Mouse (Mus musculus) CH12.LX (cell line): ENCODE data around the gene Tcte1. TPM values are rescaled to one million over a fixed set of nuclear protein-coding genes. Genes with fewer than 3 reads are reported as not detected.

Experiments used
- DNase-seq: peaks from one replicate; pipeline ENCODE4 v3.0.0-alpha.2; 2013; ENCODE audit errors: extremely low read depth
- H3K27ac ChIP-seq: 2 replicates; pipeline ENCODE4 v1.5.1; 2012; ENCODE audit warnings: low read depth, mild to moderate bottlenecking, control low read depth, moderate library complexity; ENCODE audit not compliant: insufficient read depth
- H3K27me3 ChIP-seq: replicated peaks from 2 replicates; pipeline ENCODE3; 2012; ENCODE audit warnings: inconsistent platforms
- H3K36me3 ChIP-seq, 2 experiments: replicated peaks in 1 of 2; 2 replicates each; pipeline versions ENCODE3 to v1.6.1; 2012; ENCODE audit warnings: inconsistent platforms in 1 of 2, low read length in 1 of 2, mild to moderate bottlenecking in 1 of 2, mixed read lengths in 1 of 2, moderate library complexity in 1 of 2; ENCODE audit not compliant: control insufficient read depth in 1 of 2, insufficient read depth in 1 of 2
- H3K4me1 ChIP-seq, 2 experiments: 2 replicates each; pipeline ENCODE4 v1.6.1; 2012; ENCODE audit warnings: inconsistent platforms in 1 of 2, moderate library complexity in 1 of 2; ENCODE audit not compliant: insufficient read depth in 2 of 2, control insufficient read depth in 1 of 2
- H3K4me2 ChIP-seq: 2 replicates; pipeline ENCODE4 v1.6.1; 2012; ENCODE audit warnings: low read depth, mild to moderate bottlenecking, control low read depth; ENCODE audit not compliant: poor library complexity, insufficient read depth, severe bottlenecking
- H3K4me3 ChIP-seq, 3 experiments: fragments of 150-350 bp in 1 of 3; sonication (generic) in 1 of 3; replicated peaks in 1 of 3; 2 replicates each; pipeline versions ENCODE3 to v1.5.1; 2011 to 2012; ENCODE audit warnings: low read depth in 2 of 3, low read length in 2 of 3, mild to moderate bottlenecking in 2 of 3, moderate library complexity in 2 of 3, control low read depth in 1 of 3, improper control_type of control experiment in 1 of 3, inconsistent platforms in 1 of 3, mixed read lengths in 1 of 3; ENCODE audit not compliant: poor library complexity in 1 of 3
- H3K79me2 ChIP-seq: replicated peaks from 2 replicates; pipeline ENCODE4 v1.6.1; 2012; ENCODE audit warnings: mild to moderate bottlenecking, moderate library complexity; ENCODE audit not compliant: control insufficient read depth, poor library complexity, insufficient read depth, severe bottlenecking; ENCODE audit errors: extremely low read depth
- H3K9ac ChIP-seq: 2 replicates; pipeline ENCODE4 v1.6.1; 2012; ENCODE audit warnings: low read depth, mild to moderate bottlenecking, control low read depth, moderate library complexity; ENCODE audit not compliant: insufficient read depth
- H3K9me3 ChIP-seq: replicated peaks from 2 replicates; pipeline ENCODE3; 2012; ENCODE audit warnings: low read length, inconsistent platforms, mixed read lengths
- CHD2 ChIP-seq: IDR thresholded peaks from 2 replicates; pipeline ENCODE4 v1.6.1; 2011; ENCODE audit warnings: low read length, improper control_type of control experiment
- CTCF ChIP-seq, 2 experiments: IDR thresholded peaks in 1 of 2; conservative IDR thresholded peaks in 1 of 2; 2 replicates each; pipeline ENCODE4 v1.5.1; 2011 to 2012; ENCODE audit warnings: low read depth in 2 of 2, low read length in 2 of 2, improper control_type of control experiment in 1 of 2, inconsistent platforms in 1 of 2, mild to moderate bottlenecking in 1 of 2, moderate library complexity in 1 of 2
- E2F4 ChIP-seq: IDR thresholded peaks from 2 replicates; pipeline ENCODE4 v1.6.1; 2011; ENCODE audit warnings: low read depth, low read length, improper control_type of control experiment; ENCODE audit not compliant: insufficient replicate concordance
- ELF1 ChIP-seq: IDR thresholded peaks from 2 replicates; pipeline ENCODE4 v1.6.1; 2014; ENCODE audit warnings: low read depth, mild to moderate bottlenecking, inconsistent platforms, low read length, improper control_type of control experiment
- EP300 ChIP-seq: IDR thresholded peaks from 2 replicates; pipeline ENCODE4 v1.6.1; 2011; ENCODE audit warnings: low read length, improper control_type of control experiment
- ETS1 ChIP-seq: conservative IDR thresholded peaks from 2 replicates; pipeline ENCODE4 v1.6.1; 2012; ENCODE audit warnings: low read depth, mild to moderate bottlenecking, inconsistent platforms, low read length, improper control_type of control experiment, moderate library complexity
- GABPA ChIP-seq: IDR thresholded peaks from 2 replicates; pipeline ENCODE4 v1.6.1; 2012; ENCODE audit warnings: low read depth, low read length, improper control_type of control experiment, inconsistent platforms; ENCODE audit not compliant: insufficient replicate concordance
- IRF4 ChIP-seq: IDR thresholded peaks from 2 replicates; pipeline ENCODE4 v1.6.1; 2014; ENCODE audit warnings: low read depth, mild to moderate bottlenecking, inconsistent platforms, low read length, improper control_type of control experiment
- JUN ChIP-seq: IDR thresholded peaks from 2 replicates; pipeline ENCODE4 v1.6.1; 2011; ENCODE audit warnings: low read depth, mild to moderate bottlenecking, low read length, improper control_type of control experiment, moderate library complexity; ENCODE audit not compliant: insufficient read depth
- JUND ChIP-seq: conservative IDR thresholded peaks from 2 replicates; pipeline ENCODE4 v1.6.1; 2011; ENCODE audit warnings: low read depth, low read length, improper control_type of control experiment
- MAFK ChIP-seq: IDR thresholded peaks from 2 replicates; pipeline ENCODE4 v1.6.1; 2011; ENCODE audit warnings: low read length, improper control_type of control experiment; ENCODE audit not compliant: insufficient replicate concordance
- MAZ ChIP-seq: IDR thresholded peaks from 2 replicates; pipeline ENCODE4 v1.6.1; 2012; ENCODE audit warnings: low read depth, mild to moderate bottlenecking, inconsistent platforms, low read length, improper control_type of control experiment, moderate library complexity
- MEF2A ChIP-seq: IDR thresholded peaks from 2 replicates; pipeline ENCODE4 v1.6.1; 2014; ENCODE audit warnings: low read depth, mild to moderate bottlenecking, inconsistent platforms, low read length, improper control_type of control experiment, borderline replicate concordance
- MXI1 ChIP-seq: IDR thresholded peaks from 2 replicates; pipeline ENCODE4 v1.6.1; 2011; ENCODE audit warnings: mild to moderate bottlenecking, low read depth, low read length, improper control_type of control experiment
- MYC ChIP-seq: IDR thresholded peaks from 2 replicates; pipeline ENCODE4 v1.6.1; 2011; ENCODE audit warnings: low read depth, mild to moderate bottlenecking, improper control_type of control experiment, low read length
- NELFE ChIP-seq: IDR thresholded peaks from 2 replicates; pipeline ENCODE4 v1.6.1; 2011; ENCODE audit warnings: low read depth, low read length, improper control_type of control experiment
- NRF1 ChIP-seq: IDR thresholded peaks from 2 replicates; pipeline ENCODE4 v1.6.1; 2014; ENCODE audit warnings: low read depth, mild to moderate bottlenecking, inconsistent platforms, low read length, improper control_type of control experiment, moderate library complexity
- PAX5 ChIP-seq: IDR thresholded peaks from 2 replicates; pipeline ENCODE4 v1.6.1; 2012; ENCODE audit warnings: low read length, inconsistent platforms, mixed read lengths
- POLR2A ChIP-seq: IDR thresholded peaks from 2 replicates; pipeline ENCODE4 v1.6.1; 2011; ENCODE audit warnings: low read depth, mild to moderate bottlenecking, improper control_type of control experiment, low read length
- POLR2AphosphoS2 ChIP-seq: IDR thresholded peaks from 2 replicates; pipeline ENCODE4 v1.6.1; 2011; ENCODE audit warnings: low read depth, low read length, improper control_type of control experiment
- RAD21 ChIP-seq: IDR thresholded peaks from 2 replicates; pipeline ENCODE4 v1.6.1; 2011; ENCODE audit warnings: low read depth, mild to moderate bottlenecking, low read length, improper control_type of control experiment, moderate library complexity
- RCOR1 ChIP-seq: conservative IDR thresholded peaks from 2 replicates; pipeline ENCODE4 v1.6.1; 2012; ENCODE audit warnings: low read depth, mild to moderate bottlenecking, inconsistent platforms, low read length, improper control_type of control experiment
- SIN3A ChIP-seq: IDR thresholded peaks from 2 replicates; pipeline ENCODE4 v1.6.1; 2012; ENCODE audit warnings: low read length, improper control_type of control experiment, inconsistent platforms
- SMC3 ChIP-seq: IDR thresholded peaks from 2 replicates; pipeline ENCODE4 v1.6.1; 2011; ENCODE audit warnings: low read depth, low read length, improper control_type of control experiment
- TBP ChIP-seq: conservative IDR thresholded peaks from 2 replicates; pipeline ENCODE4 v1.6.1; 2011; ENCODE audit warnings: low read depth, low read length, improper control_type of control experiment
- TCF12 ChIP-seq: IDR thresholded peaks from 2 replicates; pipeline ENCODE4 v1.6.1; 2014; ENCODE audit warnings: low read depth, mild to moderate bottlenecking, inconsistent platforms, low read length, improper control_type of control experiment
- UBTF ChIP-seq: IDR thresholded peaks from 2 replicates; pipeline ENCODE4 v1.6.1; 2012; ENCODE audit warnings: low read depth, mild to moderate bottlenecking, inconsistent platforms, low read length, improper control_type of control experiment, moderate library complexity
- USF1 ChIP-seq: IDR thresholded peaks from 2 replicates; pipeline ENCODE4 v1.6.1; 2014; ENCODE audit warnings: low read depth, mild to moderate bottlenecking, inconsistent platforms, low read length, improper control_type of control experiment
- USF2 ChIP-seq: conservative IDR thresholded peaks from 2 replicates; pipeline ENCODE4 v1.6.1; 2011; ENCODE audit warnings: low read depth, low read length, improper control_type of control experiment
- ZC3H11A ChIP-seq: IDR thresholded peaks from 2 replicates; pipeline ENCODE4 v1.6.1; 2012; ENCODE audit warnings: low read depth, mild to moderate bottlenecking, inconsistent platforms, low read length, improper control_type of control experiment
- ZMIZ1 ChIP-seq: IDR thresholded peaks from 2 replicates; pipeline ENCODE4 v1.6.1; 2012; ENCODE audit warnings: low read depth, mild to moderate bottlenecking, inconsistent platforms, low read length, improper control_type of control experiment
- ZNF384 ChIP-seq: IDR thresholded peaks from 2 replicates; pipeline ENCODE4 v1.6.1; 2012; ENCODE audit warnings: low read depth, low read length, improper control_type of control experiment, inconsistent platforms
- dilution Hi-C: fragments of 300-500 bp; cut with MboI; formaldehyde crosslinking; loops from 2 replicates; pipeline ENCODE4 v1.14.3; 2020; ENCODE audit warnings: low sequenced_read_pairs; ENCODE audit not compliant: extremely low pct_unique_long_range_greater_than_20kb, extremely low pct_ligation_motif_present
- in situ Hi-C: fragments of 300-500 bp; cut with MboI; formaldehyde crosslinking; loops from 3 replicates; pipeline ENCODE4 v1.14.3; 2019; ENCODE audit warnings: low sequenced_read_pairs, low pct_ligation_motif_present, low pct_unique_long_range_greater_than_20kb, mixed read lengths
- polyA plus RNA-seq: library from polyadenylated mRNA; unstranded; fragments of >175 nt; gene quantifications from 2 replicates; pipeline ENCODE4 v1.2.1, GENCODE M21; 2012; ENCODE audit warnings: low read depth; ENCODE audit not compliant: insufficient read length
- total RNA-seq, 2 experiments: library from RNA; depleted of rRNA; stranded (reverse); fragments of 300-350 nt in 1 of 2; fragments of >200 nt in 1 of 2; gene quantifications; 2 replicates each; pipeline ENCODE4 v1.2.3; 2012 to 2014

Tcte1 gene
- total and polyA plus RNA-seq, 3 experiments = not detected

GRCm38 (mm10) chr17:45557246-45557824 lies 34.1 kb downstream of the Tcte1 start:
- H3K4me2 ChIP-seq = peak overlapping the region; percentile 80; the same call in 1 of the 2 replicates
- TF ChIP-seq IRF4 (peak; percentile 40; the same call in 1 of the 2 replicates), NELFE (no peak), RAD21 (no peak), CTCF (conservative IDR thresholded peaks at IDR 0.05 in 1 of 2, IDR thresholded peaks at IDR 0.05 in 1 of 2; ENCODE audit: low read depth in 2 of 2, low read length in 2 of 2) (no peak), UBTF (no peak), GABPA (no peak), ZNF384 (no peak), USF2 (no peak), MAZ (peak; percentile 87), ETS1 (peak; percentile 60; the same call in 1 of the 2 replicates), POLR2A (peak; percentile 51), MEF2A (no peak; the same call in 1 of the 2 replicates), MXI1 (no peak), JUN (no peak), POLR2AphosphoS2 (no peak), MYC (no peak), ZC3H11A (no peak), EP300 (peak; percentile 43), ZMIZ1 (no peak; the same call in none of the 2 replicates), USF1 (no peak), PAX5 (no peak), MAFK (no peak), TBP (peak; percentile 43; the same call in 1 of the 2 replicates), ELF1 (peak; percentile 18), RCOR1 (no peak), E2F4 (no peak), TCF12 (no peak; the same call in 1 of the 2 replicates), SIN3A (peak; percentile 79; the same call in 1 of the 2 replicates), CHD2 (no peak), NRF1 (no peak), SMC3 (no peak), JUND (no peak)
- TF ChIP-seq, all 38 proteins: peak for 8
- peaks cover 34 to 54% of the 10 kb centered on the region in 2 experiments for H3K36me3 ChIP-seq
- no peak for DNase-seq
- H3K9ac ChIP-seq = peak overlapping the region; percentile 99
- in situ Hi-C loops (loop anchor here (5.0 kb wide), 1 partner anchor 80 kb away; the partner anchor contains the start of gene Spats1), dilution Hi-C loops (no loop called here)
- no peaks in the 10 kb centered on the region for H3K27me3 ChIP-seq
- peaks cover 41% of the 10 kb centered on the region for H3K79me2 ChIP-seq
- peak overlapping the region; percentile 90 to 100 (median 99) for H3K4me3 ChIP-seq
- peaks cover 22 to 50% of the 10 kb centered on the region in 2 experiments for H3K4me1 ChIP-seq
- no peaks in the 10 kb centered on the region for H3K9me3 ChIP-seq
- H3K27ac ChIP-seq = peak overlapping the region; percentile 99
